Mouse (Mus musculus) forebrain, postnatal 0 days (tissue): ENCODE results near the gene Deaf1. TPM values are rescaled to one million over a fixed set of nuclear protein-coding genes. Genes with fewer than 3 reads are reported as not detected.
A peak's percentile ranks its signal among the peaks of the same experiment; 100 is the strongest.

ENCODE experiments used
- ATAC-seq: fragments of 200-750 bp; cut with Nextera tagmentation; 2 replicates; pipeline ENCODE4 v1.8.0; 2017; ENCODE audit warnings: mild to moderate bottlenecking, moderate library complexity
- DNase-seq: peaks from one replicate; pipeline ENCODE4 v3.0.0-alpha.2; 2015
- H3K27ac ChIP-seq: fragments of 300-500 bp; sonication (generic); 2 replicates; pipeline ENCODE4 v1.5.1; 2014; ENCODE audit warnings: low read depth, mild to moderate bottlenecking, antibody characterized with exemption, low read length, moderate library complexity, mixed read lengths
- H3K27me3 ChIP-seq: fragments of 300-500 bp; sonication (generic); 2 replicates; pipeline ENCODE4 v1.6.1; 2014; ENCODE audit warnings: mild to moderate bottlenecking, low read length, mixed read lengths; ENCODE audit not compliant: insufficient read depth
- H3K36me3 ChIP-seq: fragments of 300-500 bp; sonication (generic); 2 replicates; pipeline ENCODE4 v1.6.1; 2014; ENCODE audit warnings: mild to moderate bottlenecking, moderate library complexity; ENCODE audit not compliant: insufficient read depth
- H3K4me1 ChIP-seq: fragments of 300-500 bp; sonication (generic); 2 replicates; pipeline ENCODE4 v1.6.1; 2014; ENCODE audit warnings: antibody characterized with exemption; ENCODE audit not compliant: insufficient read depth
- H3K4me2 ChIP-seq: fragments of 300-500 bp; sonication (generic); 2 replicates; pipeline ENCODE4 v1.6.1; 2014; ENCODE audit warnings: low read depth, mild to moderate bottlenecking, moderate library complexity
- H3K4me3 ChIP-seq: fragments of 300-500 bp; sonication (generic); 2 replicates; pipeline ENCODE4 v1.5.1; 2014; ENCODE audit warnings: low read depth, low read length, mixed read lengths
- H3K9ac ChIP-seq: fragments of 300-500 bp; sonication (generic); 2 replicates; pipeline ENCODE4 v1.6.1; 2014; ENCODE audit warnings: mild to moderate bottlenecking
- H3K9me3 ChIP-seq: fragments of 300-500 bp; sonication (generic); 2 replicates; pipeline ENCODE4 v1.6.1; 2016; ENCODE audit warnings: low read length
- CTCF ChIP-seq: sonication (generic); IDR thresholded peaks from 2 replicates; pipeline ENCODE4 v1.5.1; 2016; ENCODE audit warnings: antibody characterized with exemption, control low read depth, low read depth
- WGBS: fragments of 180-500 bp; shearing (Covaris S2); extraction: QIAGEN DNeasy Blood & Tissue Kit; methylation state at CpG from one replicate; pipeline ENCODE4 v1.1.7; 2014; 5-methylcytosine and 5-hydroxymethylcytosine counted together
- polyA plus RNA-seq: library from polyadenylated mRNA; unstranded; fragments of >200 nt; fragmentation: Nextera tagmentation; extraction: Ambion mirVana; gene quantifications from 2 replicates; pipeline ENCODE4 v1.2.1, GENCODE M21; 2015
- total RNA-seq: library from RNA; depleted of rRNA; stranded (reverse); fragments of >200 nt; gene quantifications from 2 replicates; pipeline ENCODE4 v1.2.3, GENCODE M21; 2014

The Deaf1 gene
- total and polyA plus RNA-seq, 2 experiments from 2014 or later: 238 to 282 TPM

DNA sequence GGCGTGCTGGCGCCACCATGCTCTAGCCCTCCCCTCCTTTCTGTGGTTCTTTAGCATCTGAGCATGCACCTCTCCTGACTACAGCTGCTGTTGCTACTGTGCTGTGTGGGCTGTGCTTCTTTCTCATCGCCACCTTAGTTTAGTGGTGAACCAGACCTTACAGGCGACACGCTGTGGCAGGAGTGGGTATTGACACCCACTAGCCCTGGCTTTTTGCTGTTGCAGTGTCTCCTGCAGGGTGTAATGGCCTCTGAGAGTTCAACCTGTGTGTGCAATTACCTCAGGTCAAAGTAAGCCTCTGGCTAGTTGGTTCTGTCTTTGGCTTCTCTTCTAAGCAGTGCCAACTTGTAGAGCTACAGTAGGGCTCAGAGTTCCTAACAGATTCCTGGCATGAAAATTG lies 11.5 kb downstream of the Deaf1 start:
- Histone ChIP-seq H3K9ac (no peak overlapping the region), H3K27ac (no peak overlapping the region), H3K36me3 (peaks cover 94% of the 10 kb centered on the region), H3K4me2 (no peak overlapping the region), H3K27me3 (no peaks in the 10 kb centered on the region), H3K4me3 (no peak overlapping the region), H3K9me3 (no peaks in the 10 kb centered on the region), H3K4me1 (no peaks in the 10 kb centered on the region)
- ATAC-seq (peak; percentile 54), DNase-seq (no peak)
- peak; percentile 60 for TF ChIP-seq CTCF
- WGBS: 70% methylated on average over 5 of the region's 5 CpGs

- Histone ChIP-seq H3K4me1 (no peaks in the 10 kb centered on the region), H3K27me3 (no peaks in the 10 kb centered on the region), H3K27ac (no peak overlapping the region), H3K9ac (no peak overlapping the region), H3K4me2 (no peak overlapping the region), H3K9me3 (no peaks in the 10 kb centered on the region), H3K36me3 (peaks cover 94% of the 10 kb centered on the region), H3K4me3 (no peak overlapping the region)
- 81% methylated on average over 8 of the region's 8 CpGs for WGBS
- TF ChIP-seq CTCF: no peak
- no peak for DNase-seq
- no peak for ATAC-seq
Observed at GRCm38 (mm10) chr7:141315076-141315475, 12.4 kb downstream of the Deaf1 start.

DNA sequence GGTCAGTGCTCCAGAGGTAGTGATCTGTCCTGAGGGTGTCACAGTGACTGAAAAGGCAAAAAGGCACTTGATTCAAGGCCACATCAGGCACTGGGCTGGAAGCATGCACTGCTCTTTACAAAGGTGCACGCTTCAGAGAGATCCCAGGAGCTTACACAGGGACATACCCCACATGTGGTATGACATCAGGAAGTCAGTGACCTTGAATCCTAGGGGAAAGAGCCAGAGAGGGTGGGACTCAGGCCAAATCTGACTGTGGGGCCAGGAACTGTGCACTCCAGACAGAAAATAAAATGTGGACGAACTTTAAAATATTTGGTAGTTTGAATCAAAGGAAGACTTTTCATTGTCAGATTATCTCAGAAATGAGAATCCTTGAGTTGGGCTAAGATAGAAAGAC lies 13.1 kb downstream of the Deaf1 start:
- peaks cover 96% of the 10 kb centered on the region for H3K36me3 ChIP-seq
- H3K9ac ChIP-seq: no peak overlapping the region
- TF ChIP-seq CTCF: no peak
- H3K4me1 ChIP-seq: no peaks in the 10 kb centered on the region
- DNase-seq (no peak), ATAC-seq (no peak)
- H3K27me3 ChIP-seq: no peaks in the 10 kb centered on the region
- H3K27ac ChIP-seq: no peak overlapping the region
- no peak overlapping the region for H3K4me3 ChIP-seq
- WGBS: 93% methylated on average over 2 of the region's 2 CpGs
- H3K9me3 ChIP-seq: no peaks in the 10 kb centered on the region
- H3K4me2 ChIP-seq: no peak overlapping the region

DNA sequence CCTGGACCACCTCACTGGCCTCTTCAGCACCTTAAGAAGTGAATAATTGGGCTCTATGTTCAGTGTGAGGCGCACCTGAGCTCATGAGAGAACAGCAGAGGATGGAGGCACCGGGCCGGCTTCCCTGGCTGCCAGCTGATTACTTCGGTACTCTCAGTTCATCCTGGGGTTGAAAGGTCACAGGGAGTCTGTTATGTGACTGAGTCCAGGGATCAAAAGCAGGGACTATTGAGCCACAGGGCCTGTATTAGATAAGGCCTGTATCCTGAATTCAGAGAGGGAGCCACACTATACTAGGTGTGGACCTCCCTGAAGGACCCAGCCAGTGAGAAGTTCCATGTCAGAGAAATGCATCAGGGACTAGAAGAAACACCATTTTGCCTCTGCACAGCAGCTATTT lies 23.0 kb downstream of the Deaf1 start:
- Histone ChIP-seq H3K27ac (no peak overlapping the region), H3K9me3 (no peaks in the 10 kb centered on the region), H3K4me2 (no peak overlapping the region), H3K4me1 (no peaks in the 10 kb centered on the region), H3K27me3 (no peaks in the 10 kb centered on the region), H3K9ac (no peak overlapping the region), H3K4me3 (no peak overlapping the region), H3K36me3 (peaks cover 90% of the 10 kb centered on the region)
- 88% methylated on average over 4 of the region's 4 CpGs for whole genome bisulfite sequencing
- no peak for TF ChIP-seq CTCF
- ATAC-seq (no peak), DNase-seq (no peak)

DNA sequence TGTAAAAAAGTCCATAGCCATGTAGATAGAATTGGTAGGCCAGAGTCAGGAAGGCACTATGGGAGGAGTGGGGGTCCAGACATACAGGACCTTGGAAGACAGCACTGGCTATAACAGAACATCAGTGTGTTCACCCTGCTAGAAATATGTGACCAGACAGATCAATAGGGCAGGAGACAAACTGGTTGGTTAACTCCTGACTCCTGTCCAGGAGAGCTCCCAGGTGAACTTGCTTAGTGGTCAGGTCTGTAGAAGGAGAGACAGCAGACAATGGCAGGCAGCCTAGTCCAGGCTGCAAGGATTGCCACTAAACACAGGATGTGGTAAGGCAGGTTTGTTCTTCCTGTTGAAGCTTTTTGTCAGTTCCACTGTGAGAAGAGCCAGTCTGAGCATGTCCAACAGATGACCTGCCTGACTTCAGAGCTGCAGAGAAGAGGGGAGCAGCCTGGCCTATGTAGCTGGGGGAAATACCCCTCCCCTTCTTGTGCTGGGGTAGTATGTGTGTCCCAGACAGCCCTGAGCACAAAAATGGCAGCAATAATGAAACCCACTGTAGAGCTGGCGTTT lies 24.7 kb downstream of the Deaf1 start:
- no peak for TF ChIP-seq CTCF
- H3K27ac ChIP-seq: no peak overlapping the region
- H3K4me3 ChIP-seq: no peak overlapping the region
- H3K4me2 ChIP-seq: no peak overlapping the region
- 74% methylated on average over 1 of the region's 1 CpGs for WGBS
- no peaks in the 10 kb centered on the region for H3K4me1 ChIP-seq
- no peak for ATAC-seq
- peaks cover 80% of the 10 kb centered on the region for H3K36me3 ChIP-seq
- H3K9me3 ChIP-seq: no peaks in the 10 kb centered on the region
- no peaks in the 10 kb centered on the region for H3K27me3 ChIP-seq
- no peak overlapping the region for H3K9ac ChIP-seq
- DNase-seq: no peak

DNA sequence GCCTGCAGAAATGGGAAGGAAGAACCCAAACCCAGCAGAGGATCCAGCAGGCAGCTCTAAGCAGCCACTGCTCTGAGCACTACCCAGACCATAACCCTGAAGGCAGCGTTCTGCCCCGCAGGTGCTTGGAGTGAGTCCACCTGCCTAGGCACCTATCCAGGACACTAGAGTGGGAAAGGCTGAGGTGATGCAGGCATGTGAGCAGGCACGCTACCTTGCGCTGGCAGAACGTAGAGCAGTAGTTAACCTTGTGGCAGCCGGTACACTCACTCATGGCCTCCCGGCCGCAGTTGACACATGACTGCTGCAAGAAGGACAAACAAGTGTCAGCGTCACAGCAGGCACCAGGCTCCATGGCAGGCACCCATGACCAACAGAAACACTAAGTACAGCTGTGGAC lies 26.1 kb downstream of the Deaf1 start:
- Histone ChIP-seq H3K27me3 (no peaks in the 10 kb centered on the region), H3K4me1 (no peaks in the 10 kb centered on the region), H3K36me3 (peaks cover 78% of the 10 kb centered on the region), H3K4me2 (no peak overlapping the region), H3K27ac (no peak overlapping the region), H3K9me3 (no peaks in the 10 kb centered on the region), H3K4me3 (no peak overlapping the region), H3K9ac (no peak overlapping the region)
- no peak for TF ChIP-seq CTCF
- DNase-seq (no peak), ATAC-seq (no peak)
- WGBS: 95% methylated on average over 9 of the region's 9 CpGs

- WGBS: 94% methylated on average over 8 of the region's 8 CpGs
- ATAC-seq (no peak), DNase-seq (no peak)
- Histone ChIP-seq H3K4me3 (no peak overlapping the region), H3K4me1 (no peaks in the 10 kb centered on the region), H3K36me3 (peaks cover 56% of the 10 kb centered on the region), H3K9ac (no peak overlapping the region), H3K4me2 (no peak overlapping the region), H3K27me3 (peaks cover 16% of the 10 kb centered on the region), H3K9me3 (no peaks in the 10 kb centered on the region), H3K27ac (no peak overlapping the region)
- no peak for TF ChIP-seq CTCF
Observed at GRCm38 (mm10) chr7:141299175-141299574, 28.3 kb downstream of the Deaf1 start.
